Mouse (Mus musculus) ES-Bruce4 (cell line): ENCODE measurements around the gene Cenpt.

Source experiments
- CTCF ChIP-seq: IDR thresholded peaks from one replicate; pipeline ENCODE4 v1.8.1; 2011; ENCODE audit warnings: low read depth, low read length
- EP300 ChIP-seq: IDR thresholded peaks from 2 replicates; pipeline ENCODE4 v1.6.1; 2011; ENCODE audit warnings: low read depth, low read length; ENCODE audit not compliant: insufficient read depth
- POLR2A ChIP-seq: IDR thresholded peaks from one replicate; pipeline ENCODE4 v1.8.1; 2011; ENCODE audit warnings: low read length; ENCODE audit not compliant: insufficient read depth

DNA sequence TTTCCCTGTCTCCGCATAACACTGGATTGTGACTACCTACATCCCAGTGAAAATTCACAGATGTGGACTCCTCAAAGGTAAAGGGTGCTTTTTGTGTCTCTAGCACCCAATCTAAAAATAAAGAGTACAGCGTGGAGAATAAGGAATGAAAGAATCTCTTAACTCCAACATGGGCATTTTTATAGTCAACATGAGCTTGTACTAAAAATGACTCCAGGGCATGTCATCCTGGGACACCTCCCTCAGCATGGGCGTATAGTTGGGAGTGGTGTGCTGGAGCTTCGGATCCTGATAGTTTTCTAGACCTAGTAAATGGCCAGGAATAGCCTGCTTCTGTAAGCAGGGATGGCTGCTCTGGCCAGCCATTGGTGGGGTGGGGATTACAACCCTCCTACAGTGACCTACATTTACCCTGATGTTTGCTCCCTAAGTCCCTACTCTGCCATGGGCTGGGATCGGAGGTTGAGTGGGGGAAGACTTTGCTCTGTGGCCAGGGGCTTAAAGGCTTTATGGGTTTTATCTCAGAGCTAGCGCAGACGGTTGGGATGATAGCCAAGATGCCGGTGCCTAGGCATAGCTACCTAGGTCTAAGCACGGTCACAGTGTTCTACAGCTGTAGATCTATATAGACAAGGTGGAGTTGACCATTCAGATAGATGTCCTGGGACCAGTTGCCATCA is 44.9 kb upstream of the Cenpt start:
- TF ChIP-seq CTCF (no peak), EP300 (no peak), POLR2A (no peak)
